Mouse (Mus musculus) spleen, adult 2 months (tissue): Measurements from ENCODE around the gene Slc36a3. TPM values are rescaled to one million over a fixed set of nuclear protein-coding genes. Genes with fewer than 3 reads are reported as not detected.

Source experiments
- DNase-seq, 2 experiments: peaks; one replicate each; pipeline versions ENCODE4 v3.0.0 to v3.0.0-alpha.2; 2012 to 2021; ENCODE audit warnings: low spot score in 2 of 2, low read depth in 1 of 2
- H3K27ac ChIP-seq: fragments of 200-500 bp; 2 replicates; pipeline ENCODE4 v1.5.1; 2012; ENCODE audit warnings: low read length, inconsistent platforms; ENCODE audit not compliant: insufficient read depth
- H3K27me3 ChIP-seq: fragments of 200-500 bp; 2 replicates; pipeline ENCODE4 v1.6.1; 2012; ENCODE audit warnings: mild to moderate bottlenecking, moderate library complexity, low read length, inconsistent platforms; ENCODE audit not compliant: control insufficient read depth, insufficient read depth
- H3K36me3 ChIP-seq: fragments of 200-500 bp; 2 replicates; pipeline ENCODE4 v1.6.1; 2012; ENCODE audit warnings: mild to moderate bottlenecking, low read length, inconsistent platforms; ENCODE audit not compliant: control insufficient read depth, insufficient read depth
- H3K4me1 ChIP-seq: fragments of 200-500 bp; 2 replicates; pipeline ENCODE4 v1.6.1; 2011; ENCODE audit warnings: inconsistent platforms; ENCODE audit not compliant: control insufficient read depth, insufficient read depth, insufficient read length
- H3K4me3 ChIP-seq: fragments of 200-500 bp; 2 replicates; pipeline ENCODE4 v1.5.1; 2011; ENCODE audit warnings: mild to moderate bottlenecking, inconsistent platforms; ENCODE audit not compliant: insufficient read depth, insufficient read length; ENCODE audit errors: extremely low read depth
- CTCF ChIP-seq: fragments of 200-500 bp; IDR thresholded peaks from 2 replicates; pipeline ENCODE4 v1.5.1; 2011; ENCODE audit warnings: mild to moderate bottlenecking, inconsistent platforms; ENCODE audit not compliant: insufficient read depth, insufficient read length, insufficient replicate concordance; ENCODE audit errors: extremely low read depth
- POLR2A ChIP-seq: fragments of 200-500 bp; IDR thresholded peaks from 2 replicates; pipeline ENCODE4 v1.6.1; 2011; ENCODE audit warnings: low read depth, low read length, inconsistent platforms
- WGBS: fragments of 180-500 bp; shearing (Covaris S2); methylation state at CpG from one replicate; pipeline ENCODE4 v1.1.7; 2018; 5-methylcytosine and 5-hydroxymethylcytosine counted together
- polyA plus RNA-seq: library from polyadenylated mRNA; depleted of rRNA; stranded (reverse); fragments of >200 nt; gene quantifications from 2 replicates; pipeline ENCODE4 v1.2.3, GENCODE M21; 2012; rRNA removed

The Slc36a3 gene
- polyA plus RNA-seq: 1.4 and 1.6 TPM in 2 replicates

- Histone ChIP-seq H3K27me3 (no peaks in the 10 kb centered on the region), H3K36me3 (no peaks in the 10 kb centered on the region), H3K4me1 (peaks cover 24% of the 10 kb centered on the region; the same call in 1 of the 2 replicates), H3K27ac (no peak within 1 kb of the TSS), H3K4me3 (no peak within 1 kb of the TSS)
- 77% methylated on average over 3 of the region's 3 CpGs for WGBS
- TF ChIP-seq POLR2A (no peak), CTCF (no peak)
- no peak for DNase-seq
Observed at GRCm38 (mm10) chr11:55151608-55152007, at the start of gene Slc36a3. Gene Slc36a3, minus strand, starts transcription at chr11:55151708.

DNA sequence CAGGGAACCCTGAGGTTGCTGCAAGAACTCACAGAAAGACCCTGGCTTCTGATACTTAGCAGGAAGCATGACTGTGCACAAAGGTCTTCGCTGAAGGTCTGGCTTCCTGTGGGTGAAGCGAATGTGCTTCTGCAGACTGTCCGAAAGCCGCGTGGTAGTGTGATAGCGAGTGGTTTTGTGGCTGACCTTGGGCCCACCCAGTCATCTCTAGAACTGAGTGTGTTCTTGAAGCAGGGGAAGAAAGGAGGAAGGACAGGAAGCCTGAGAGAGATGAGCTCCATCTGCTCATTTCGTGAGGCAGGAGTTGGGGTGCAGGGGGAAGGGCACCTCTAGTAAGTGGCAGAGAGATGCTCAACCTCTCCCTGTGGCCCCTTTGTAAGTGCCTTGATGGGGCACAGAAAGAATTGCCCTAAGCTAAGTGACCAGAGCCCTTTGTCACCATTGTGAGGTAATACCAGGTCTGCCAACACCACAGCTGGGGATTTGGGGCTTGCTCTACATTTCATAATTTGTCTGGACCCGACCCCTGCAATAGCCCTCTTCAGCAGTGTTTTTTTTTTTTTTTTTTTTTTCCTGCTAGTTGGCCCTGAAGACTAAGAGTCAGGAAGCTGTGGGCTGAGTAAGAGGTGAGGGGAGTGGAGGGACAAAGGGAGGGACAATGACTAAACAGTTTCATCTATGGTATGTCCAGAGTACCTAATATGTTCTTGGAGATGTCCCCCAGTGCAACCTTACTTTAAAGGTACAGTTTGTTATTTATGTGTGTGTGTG, 46.4 kb upstream of the Slc36a3 start:
- H3K4me3 ChIP-seq: no peak overlapping the region
- WGBS: 4% methylated on average over 8 of the region's 8 CpGs

DNA sequence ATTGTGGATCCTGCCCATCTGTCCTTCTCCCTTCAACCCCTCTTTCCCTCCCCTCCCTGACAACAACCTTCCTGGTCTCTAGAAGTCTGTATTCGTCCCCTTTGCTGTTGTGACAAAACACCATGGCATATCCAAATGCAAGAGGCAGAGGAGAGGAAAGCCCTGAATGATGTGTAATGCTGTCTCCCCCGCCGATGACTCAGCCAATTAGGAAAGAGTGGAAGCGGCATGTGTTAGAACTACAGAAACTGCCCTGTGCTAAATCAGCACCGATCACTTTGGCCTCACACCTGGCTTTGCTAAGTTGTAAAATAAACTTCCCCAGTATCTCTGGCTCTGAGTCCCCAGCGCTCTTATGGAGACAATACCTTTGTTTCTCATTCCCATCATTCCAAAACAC, 45.6 kb upstream of the Slc36a3 start:
- Histone ChIP-seq H3K36me3 (no peaks in the 10 kb centered on the region), H3K4me3 (no peak overlapping the region), H3K27me3 (no peaks in the 10 kb centered on the region), H3K27ac (no peak overlapping the region), H3K4me1 (no peaks in the 10 kb centered on the region; the same call in 1 of the 2 replicates)
- no peak for DNase-seq
- 28% methylated on average over 6 of the region's 6 CpGs for WGBS
- TF ChIP-seq POLR2A (no peak), CTCF (no peak)

More for the DNA sequence above, 46.4 kb upstream of the Slc36a3 start:
- no peaks in the 10 kb centered on the region for H3K36me3 ChIP-seq
- no peaks in the 10 kb centered on the region; the same call in 1 of the 2 replicates for H3K4me1 ChIP-seq
- H3K27me3 ChIP-seq: no peaks in the 10 kb centered on the region
- H3K27ac ChIP-seq: no peak overlapping the region
- DNase-seq: no peak
- no peak for TF ChIP-seq POLR2A
- TF ChIP-seq CTCF: no peak

- no peaks in the 10 kb centered on the region for H3K4me1 ChIP-seq
- no peaks in the 10 kb centered on the region for H3K27me3 ChIP-seq
- WGBS: 84% methylated on average over 3 of the region's 3 CpGs
- TF ChIP-seq CTCF: no peak
- TF ChIP-seq POLR2A: no peak
- no peak for DNase-seq
- no peak overlapping the region for H3K4me3 ChIP-seq
- H3K36me3 ChIP-seq: no peaks in the 10 kb centered on the region
- no peak overlapping the region for H3K27ac ChIP-seq
Observed at GRCm38 (mm10) chr11:55190216-55190615, 38.7 kb upstream of the Slc36a3 start.

DNA sequence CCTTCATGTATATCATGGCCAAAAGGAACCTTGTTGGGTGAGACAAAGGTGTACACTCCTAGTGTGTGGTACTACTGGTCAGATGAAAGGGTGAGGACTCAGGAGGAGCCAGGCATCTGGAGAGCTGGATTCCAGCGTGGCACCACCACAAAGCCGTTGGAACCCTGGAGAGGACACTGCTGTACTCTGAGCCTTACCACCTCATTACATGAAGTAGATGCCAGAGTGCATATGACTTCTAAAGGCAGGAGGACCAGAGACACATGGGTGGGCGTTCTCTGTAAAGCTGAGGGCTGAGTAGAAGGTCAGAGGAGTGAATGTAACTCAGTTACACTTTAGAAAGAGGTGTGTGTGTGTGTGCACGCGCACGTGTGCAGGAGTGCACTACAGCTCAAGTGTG, 36.3 kb upstream of the Slc36a3 start:
- no peak overlapping the region for H3K4me3 ChIP-seq
- TF ChIP-seq POLR2A (no peak), CTCF (no peak)
- H3K36me3 ChIP-seq: no peaks in the 10 kb centered on the region
- no peak for DNase-seq
- no peaks in the 10 kb centered on the region for H3K4me1 ChIP-seq
- no peaks in the 10 kb centered on the region for H3K27me3 ChIP-seq
- H3K27ac ChIP-seq: no peak overlapping the region
- 88% methylated on average over 6 of the region's 6 CpGs for WGBS

GRCm38 (mm10) chr11:55187292-55187691, 35.8 kb upstream of the Slc36a3 start:
- Histone ChIP-seq H3K27ac (no peak overlapping the region), H3K27me3 (no peaks in the 10 kb centered on the region), H3K4me1 (no peaks in the 10 kb centered on the region), H3K4me3 (no peak overlapping the region), H3K36me3 (no peaks in the 10 kb centered on the region)
- TF ChIP-seq CTCF (no peak), POLR2A (no peak)
- no peak for DNase-seq
- WGBS: 71% methylated on average over 4 of the region's 4 CpGs

GRCm38 (mm10) chr11:55184733-55185291, 33.3 kb upstream of the Slc36a3 start, which contains the start of gene Slc36a2:
Gene Slc36a2, minus strand, starts transcription at chr11:55185077.
- 76% methylated on average over 10 of the region's 10 CpGs for WGBS
- TF ChIP-seq POLR2A: no peak
- Histone ChIP-seq H3K36me3 (no peaks in the 10 kb centered on the region), H3K4me1 (no peaks in the 10 kb centered on the region), H3K4me3 (no peak within 1 kb of the TSS), H3K27ac (no peak within 1 kb of the TSS), H3K27me3 (no peaks in the 10 kb centered on the region)
- DNase-seq: no peak
